Mouse (Mus musculus): ENCODE results near the gene Prn. TPM values are rescaled to one million over a fixed set of nuclear protein-coding genes. Genes with fewer than 3 reads are reported as not detected.

Gene Prn
- polyA plus RNA-seq, 1 experiment from 2014 or later, result not detected

GRCm38 (mm10) chr2:131886503-131887160, 23.1 kb upstream of the Prn start:
- TF ChIP-seq CTCF (IDR thresholded peaks at IDR 0.05), result no peak
- ChIA-PET POLR2A (no interaction called here), CTCF (interaction anchor here (1.2 kb wide), 1 partner anchor 26 kb away, joined by 3 read pairs; no protein-coding TSS in a partner anchor)
- DNase-seq (ENCODE audit: low read depth, low spot score) (no peak), ATAC-seq (no peak)
- H3K27me3 ChIP-seq, result no peaks in the 10 kb centered on the region
- in situ Hi-C loops (cut with MboI; ENCODE audit: low pct_unique_long_range_greater_than_20kb), result no loop called here

GRCm38 (mm10) chr2:131888233-131888632, 21.5 kb upstream of the Prn start:
- ChIA-PET CTCF (interaction anchor here (1.2 kb wide), 2 partner anchors 17 to 27 kb away, joined by 3 read pairs; no protein-coding TSS in a partner anchor), POLR2A (interaction anchor here (0.7 kb wide), 1 partner anchor 431 kb away, joined by 3 read pairs; no protein-coding TSS in a partner anchor)
- no peak for TF ChIP-seq CTCF (IDR thresholded peaks at IDR 0.05)
- no peak for DNase-seq (ENCODE audit: low read depth, low spot score)
- no peaks in the 10 kb centered on the region for H3K27me3 ChIP-seq
- ATAC-seq, result no peak
- in situ Hi-C loops (cut with MboI; ENCODE audit: low pct_unique_long_range_greater_than_20kb), result no loop called here

GRCm38 (mm10) chr2:131892534-131892933, 17.2 kb upstream of the Prn start:
- DNase-seq (ENCODE audit: low read depth, low spot score) (no peak), ATAC-seq (no peak)
- CTCF ChIA-PET, result no interaction called here
- TF ChIP-seq CTCF (IDR thresholded peaks at IDR 0.05), result no peak
- in situ Hi-C loops (cut with MboI; ENCODE audit: low pct_unique_long_range_greater_than_20kb), result no loop called here
- no peaks in the 10 kb centered on the region for H3K27me3 ChIP-seq
- POLR2A ChIA-PET, result no interaction called here

- ChIA-PET POLR2A (no interaction called here), CTCF (no interaction called here)
- no peak for ATAC-seq
- no peaks in the 10 kb centered on the region for H3K27me3 ChIP-seq
- TF ChIP-seq CTCF (IDR thresholded peaks at IDR 0.05), result no peak
- in situ Hi-C loops (cut with MboI; ENCODE audit: low pct_unique_long_range_greater_than_20kb), result no loop called here
- DNase-seq (ENCODE audit: low read depth, low spot score), result no peak
These were observed 14.7 kb upstream of the Prn start for GRCm38 (mm10) chr2:131895106-131895505.

- no peaks in the 10 kb centered on the region for H3K27me3 ChIP-seq
- DNase-seq (ENCODE audit: low read depth, low spot score), result no peak
- no peak for ATAC-seq
- in situ Hi-C loops (cut with MboI; ENCODE audit: low pct_unique_long_range_greater_than_20kb), result no loop called here
- POLR2A ChIA-PET, result no interaction called here
- no peak for TF ChIP-seq CTCF (IDR thresholded peaks at IDR 0.05)
- CTCF ChIA-PET, result interaction anchor here (1.6 kb wide), 1 partner anchor 10 kb away, joined by 3 read pairs; no protein-coding TSS in a partner anchor
These were observed 13.7 kb upstream of the Prn start for GRCm38 (mm10) chr2:131896011-131896410.

- TF ChIP-seq CTCF (IDR thresholded peaks at IDR 0.05), result no peak
- H3K27me3 ChIP-seq, result no peaks in the 10 kb centered on the region
- ChIA-PET CTCF (interaction anchor here (1.6 kb wide), 1 partner anchor 9 kb away, joined by 3 read pairs; no protein-coding TSS in a partner anchor), POLR2A (interaction anchor here (0.6 kb wide), 1 partner anchor 98 kb away, joined by 5 read pairs; no protein-coding TSS in a partner anchor)
- in situ Hi-C loops (cut with MboI; ENCODE audit: low pct_unique_long_range_greater_than_20kb), result no loop called here
- no peak for ATAC-seq
- no peak for DNase-seq (ENCODE audit: low read depth, low spot score)
These were observed 12.2 kb upstream of the Prn start for GRCm38 (mm10) chr2:131897336-131898109.

- in situ Hi-C loops (cut with MboI; ENCODE audit: low pct_unique_long_range_greater_than_20kb), result no loop called here
- no peaks in the 10 kb centered on the region for H3K27me3 ChIP-seq
- ChIA-PET CTCF (no interaction called here), POLR2A (no interaction called here)
- no peak for ATAC-seq
- TF ChIP-seq CTCF (IDR thresholded peaks at IDR 0.05), result no peak
- DNase-seq (ENCODE audit: low read depth, low spot score), result no peak
These were observed 7.3 kb upstream of the Prn start for GRCm38 (mm10) chr2:131902423-131902822.

- peak; percentile 35 for DNase-seq (ENCODE audit: low read depth, low spot score)
- no peak for TF ChIP-seq CTCF (IDR thresholded peaks at IDR 0.05)
- ChIA-PET POLR2A (interaction anchor here (0.6 kb wide), 1 partner anchor 24 kb away, joined by 3 read pairs; no protein-coding TSS in a partner anchor), CTCF (no interaction called here)
- peak; percentile 83 for ATAC-seq
- in situ Hi-C loops (cut with MboI; ENCODE audit: low pct_unique_long_range_greater_than_20kb), result no loop called here
- H3K27me3 ChIP-seq, result no peaks in the 10 kb centered on the region
These were observed 6.9 kb upstream of the Prn start for GRCm38 (mm10) chr2:131902867-131903266.

GRCm38 (mm10) chr2:131905025-131905424, 4.7 kb upstream of the Prn start:
- ChIA-PET POLR2A (interaction anchor here (0.6 kb wide), 1 partner anchor 229 kb away, joined by 3 read pairs; no protein-coding TSS in a partner anchor), CTCF (interaction anchor here (0.8 kb wide), 1 partner anchor 17 kb away, joined by 3 read pairs; no protein-coding TSS in a partner anchor)
- no peak for TF ChIP-seq CTCF (IDR thresholded peaks at IDR 0.05)
- no peaks in the 10 kb centered on the region for H3K27me3 ChIP-seq
- no peak for DNase-seq (ENCODE audit: low read depth, low spot score)
- ATAC-seq, result no peak
- in situ Hi-C loops (cut with MboI; ENCODE audit: low pct_unique_long_range_greater_than_20kb), result no loop called here

GRCm38 (mm10) chr2:131905776-131906175, 4.0 kb upstream of the Prn start:
- H3K27me3 ChIP-seq, result no peaks in the 10 kb centered on the region
- in situ Hi-C loops (cut with MboI; ENCODE audit: low pct_unique_long_range_greater_than_20kb), result no loop called here
- ATAC-seq (no peak), DNase-seq (ENCODE audit: low read depth, low spot score) (no peak)
- no peak for TF ChIP-seq CTCF (IDR thresholded peaks at IDR 0.05)
- ChIA-PET POLR2A (no interaction called here), CTCF (interaction anchor here (1.4 kb wide), 1 partner anchor 9 kb away, joined by 3 read pairs; no protein-coding TSS in a partner anchor)

GRCm38 (mm10) chr2:131906266-131906665, 3.5 kb upstream of the Prn start:
- POLR2A ChIA-PET, result no interaction called here
- DNase-seq (ENCODE audit: low read depth, low spot score), result no peak
- no peak for TF ChIP-seq CTCF (IDR thresholded peaks at IDR 0.05)
- ATAC-seq, result no peak
- H3K27me3 ChIP-seq, result no peaks in the 10 kb centered on the region
- CTCF ChIA-PET, result interaction anchor here (1.4 kb wide), 1 partner anchor 10 kb away, joined by 3 read pairs; no protein-coding TSS in a partner anchor
- in situ Hi-C loops (cut with MboI; ENCODE audit: low pct_unique_long_range_greater_than_20kb), result no loop called here

Measured in Patski (cell line).